In the genomic region with DNA sequence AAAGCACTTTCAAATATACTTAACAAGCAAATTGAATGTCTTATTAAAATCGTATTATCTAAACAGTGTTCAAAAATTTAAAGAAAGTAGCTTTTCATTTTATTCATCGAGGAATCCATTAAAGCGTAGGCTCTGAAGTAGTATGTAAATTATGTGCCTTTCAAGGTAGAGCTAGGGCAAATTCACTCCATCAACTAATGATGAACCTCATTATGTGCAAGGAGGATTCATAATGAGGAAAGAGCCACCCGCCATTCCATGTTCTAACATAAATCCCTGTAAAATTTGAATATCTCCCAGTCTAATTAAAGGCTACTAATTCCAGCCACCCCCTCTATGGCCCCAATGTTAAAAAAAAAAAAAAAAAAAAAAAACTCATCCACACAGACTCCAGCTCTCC, we compare ENCODE assay signal across 13 mouse cellular contexts.
DNase-seq lines count a peak whose midpoint lies in the region; ATAC-seq lines count a peak whose summit lies in the region.
"Had no signal": no experiment of that assay in that cellular context is flagged by ENCODE, and none has a peak within 500 bp of the region (broad histone marks: within the 10 kb centered on the region; RNA-seq: fewer than 3 reads in every experiment).

No protein-coding gene starts in this region.

- H3K9me3 ChIP-seq in limb, embryonic 12.5 days, result no peaks in the 10 kb centered on the region
- H3K9me3 ChIP-seq in limb, embryonic 10.5 days (replicated peaks), result no peaks in the 10 kb centered on the region
- H3K9me3 ChIP-seq in embryonic facial prominence, embryonic 12.5 days, result no peaks in the 10 kb centered on the region
- H3K9me3 ChIP-seq in forebrain, embryonic 13.5 days (replicated peaks), result no peaks in the 10 kb centered on the region
- no peaks in the 10 kb centered on the region for H3K9me3 ChIP-seq in midbrain, embryonic 11.5 days (ENCODE audit: control insufficient read depth, low read length)
- H3K9me3 ChIP-seq: kidney, embryonic 15.5 days; limb, embryonic 15.5 days had no signal

- H3K4me2 ChIP-seq in limb, embryonic 12.5 days, result peak overlapping the region; percentile 32; the same call in 1 of the 2 replicates
- H3K4me2 ChIP-seq in embryonic facial prominence, embryonic 12.5 days (replicated peaks), result peak overlapping the region; percentile 21; the same call in 1 of the 2 replicates
- H3K4me2 ChIP-seq in forebrain, embryonic 13.5 days, result peak overlapping the region; percentile 55
- peak overlapping the region; percentile 35 for H3K4me2 ChIP-seq in midbrain, embryonic 11.5 days
- H3K4me2 ChIP-seq: kidney, embryonic 15.5 days; limb, embryonic 15.5 days had no signal

- no peaks in the 10 kb centered on the region for H3K36me3 ChIP-seq in limb, embryonic 12.5 days
- H3K36me3 ChIP-seq in limb, embryonic 10.5 days, result no peaks in the 10 kb centered on the region
- H3K36me3 ChIP-seq in embryonic facial prominence, embryonic 12.5 days, result no peaks in the 10 kb centered on the region
- H3K36me3 ChIP-seq in forebrain, embryonic 13.5 days (ENCODE audit: poor library complexity, severe bottlenecking), result no peaks in the 10 kb centered on the region
- no peaks in the 10 kb centered on the region for H3K36me3 ChIP-seq in midbrain, embryonic 11.5 days (ENCODE audit: control insufficient read depth, insufficient read depth, low read length)
- H3K36me3 ChIP-seq: kidney, embryonic 15.5 days; limb, embryonic 15.5 days had no signal

- H3K9ac ChIP-seq in limb, embryonic 12.5 days (replicated peaks), result no peak overlapping the region
- H3K9ac ChIP-seq in embryonic facial prominence, embryonic 12.5 days, result no peak overlapping the region
- H3K9ac ChIP-seq in forebrain, embryonic 13.5 days, result no peak overlapping the region
- H3K9ac ChIP-seq in midbrain, embryonic 11.5 days (ENCODE audit: low read length), result no peak overlapping the region; the same call in 1 of the 2 replicates
- H3K9ac ChIP-seq: kidney, embryonic 15.5 days; limb, embryonic 15.5 days had no signal

- H3K27me3 ChIP-seq in limb, embryonic 12.5 days, result no peaks in the 10 kb centered on the region; the same call in 1 of the 2 replicates
- no peaks in the 10 kb centered on the region for H3K27me3 ChIP-seq in limb, embryonic 10.5 days (ENCODE audit: low read depth, poor library complexity, severe bottlenecking)
- H3K27me3 ChIP-seq in embryonic facial prominence, embryonic 12.5 days, result no peaks in the 10 kb centered on the region
- H3K27me3 ChIP-seq in forebrain, embryonic 13.5 days, result no peaks in the 10 kb centered on the region
- H3K27me3 ChIP-seq in midbrain, embryonic 11.5 days (ENCODE audit: control insufficient read depth, insufficient read depth, low read length), result no peaks in the 10 kb centered on the region
- H3K27me3 ChIP-seq: kidney, embryonic 15.5 days; limb, embryonic 15.5 days had no signal

- H3K4me1 ChIP-seq in limb, embryonic 12.5 days (replicated peaks), result peaks cover 55% of the 10 kb centered on the region
- peaks cover 74% of the 10 kb centered on the region for H3K4me1 ChIP-seq in limb, embryonic 10.5 days
- H3K4me1 ChIP-seq in embryonic facial prominence, embryonic 12.5 days, result peaks cover 51% of the 10 kb centered on the region
- peaks cover 83% of the 10 kb centered on the region for H3K4me1 ChIP-seq in forebrain, embryonic 13.5 days
- H3K4me1 ChIP-seq in midbrain, embryonic 11.5 days (ENCODE audit: control insufficient read depth, insufficient read depth, low read length), result peaks cover 67% of the 10 kb centered on the region

- no peak for ATAC-seq in limb, embryonic 12.5 days (ENCODE audit: insufficient number of reproducible peaks, insufficient read depth, low FRiP score, low TSS enrichment, low read depth)
- no peak for ATAC-seq in embryonic facial prominence, embryonic 12.5 days (ENCODE audit: insufficient number of reproducible peaks, insufficient read depth, low FRiP score, low TSS enrichment)
- peak; percentile 50; the same call in 1 of the 2 replicates for ATAC-seq in forebrain, embryonic 13.5 days
- ATAC-seq in midbrain, embryonic 11.5 days (ENCODE audit: low FRiP score), result no peak

- no peak for DNase-seq in limb, embryonic 10.5 days (ENCODE audit: low spot score)
- peak; percentile 82 for DNase-seq in midbrain, embryonic 11.5 days (ENCODE audit: low spot score, missing footprints)
- DNase-seq in left cerebral cortex, adult 11 months (ENCODE audit: low spot score), result no peak
- no peak for DNase-seq in frontal cortex, postnatal 36 days (ENCODE audit: low spot score in 2 of 2)
- DNase-seq in gastrocnemius, adult 8-10 months (ENCODE audit: low spot score in 2 of 2), result no peak
- DNase-seq: cerebellum, postnatal 25 days; right cerebral cortex, postnatal 25 days had no signal

- no peak overlapping the region for H3K4me3 ChIP-seq in limb, embryonic 12.5 days (replicated peaks)
- no peak overlapping the region for H3K4me3 ChIP-seq in limb, embryonic 10.5 days
- no peak overlapping the region for H3K4me3 ChIP-seq in embryonic facial prominence, embryonic 12.5 days
- peak overlapping the region; percentile 3; the same call in 1 of the 2 replicates for H3K4me3 ChIP-seq in forebrain, embryonic 13.5 days
- H3K4me3 ChIP-seq in midbrain, embryonic 11.5 days (ENCODE audit: low read depth, low read length), result no peak overlapping the region
- H3K4me3 ChIP-seq: kidney, embryonic 15.5 days; limb, embryonic 15.5 days had no signal

- WGBS in limb, embryonic 12.5 days, result 77% methylated on average over 4 of the region's 4 CpGs
- 77% methylated on average over 4 of the region's 4 CpGs for WGBS in limb, embryonic 10.5 days
- WGBS in embryonic facial prominence, embryonic 12.5 days, result 77% methylated on average over 4 of the region's 4 CpGs
- WGBS in forebrain, embryonic 13.5 days, result 16% methylated on average over 4 of the region's 4 CpGs
- 65% methylated on average over 4 of the region's 4 CpGs for WGBS in midbrain, embryonic 11.5 days

- no peak overlapping the region for H3K27ac ChIP-seq in limb, embryonic 12.5 days
- H3K27ac ChIP-seq in limb, embryonic 10.5 days, result no peak overlapping the region
- H3K27ac ChIP-seq in embryonic facial prominence, embryonic 12.5 days, result no peak overlapping the region
- H3K27ac ChIP-seq in forebrain, embryonic 13.5 days, result peak overlapping the region; percentile 77
- no peak overlapping the region; the same call in 1 of the 2 replicates for H3K27ac ChIP-seq in midbrain, embryonic 11.5 days (ENCODE audit: low read depth, low read length)
- H3K27ac ChIP-seq: kidney, embryonic 15.5 days; limb, embryonic 15.5 days; macrophage had no signal
